Mouse (Mus musculus): ENCODE results near the gene Nlrp5.
"Not testable (repeated sequence)": the region's sequence is repeated elsewhere in the genome, so short reads cannot be mapped to it uniquely, and the experiment has no call there.

The Nlrp5 gene

DNA sequence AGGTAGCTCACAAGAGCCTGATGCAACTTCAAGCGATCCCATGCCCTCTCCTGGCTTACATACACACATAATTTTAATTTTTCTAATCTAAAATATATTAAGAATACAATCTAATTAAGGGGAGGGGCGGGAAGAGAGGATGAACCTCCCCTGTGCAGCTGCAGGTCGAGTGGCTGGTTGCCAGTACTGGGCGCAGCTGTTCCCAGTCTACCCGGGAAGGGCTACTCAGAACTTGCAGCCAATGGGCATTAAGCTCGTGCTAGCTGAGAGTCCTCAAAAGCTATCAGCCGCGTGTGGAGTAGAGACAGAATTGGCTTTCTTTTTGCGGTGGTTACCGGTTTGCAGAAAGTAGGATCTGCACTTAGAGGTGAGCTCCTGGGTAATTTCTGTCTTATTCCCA lies at the start of gene Nlrp5:
Gene Nlrp5, plus strand, starts transcription at position 301 of the 400 bp plus-strand sequence.
- no peak for DNase-seq

DNA sequence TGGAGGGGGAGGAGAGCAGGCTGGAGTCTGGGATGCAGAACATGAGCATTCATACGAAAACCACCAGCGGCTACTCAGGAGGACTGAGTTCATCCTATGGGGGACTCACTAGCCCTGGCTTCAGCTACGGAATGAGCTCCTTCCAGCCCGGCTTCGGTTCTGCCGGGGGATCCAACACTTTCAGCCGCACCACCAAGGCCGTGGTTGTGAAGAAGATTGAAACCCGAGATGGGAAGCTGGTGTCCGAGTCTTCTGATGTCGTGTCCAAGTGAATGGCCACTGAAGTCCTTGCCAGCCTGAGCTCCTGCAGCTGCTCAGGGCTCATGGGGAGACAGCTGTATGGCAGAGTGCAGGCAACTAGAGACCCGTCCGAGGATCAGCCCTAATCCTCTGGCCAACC lies 27.4 kb upstream of the Nlrp5 start:
- DNase-seq: not testable (repeated sequence)

DNA sequence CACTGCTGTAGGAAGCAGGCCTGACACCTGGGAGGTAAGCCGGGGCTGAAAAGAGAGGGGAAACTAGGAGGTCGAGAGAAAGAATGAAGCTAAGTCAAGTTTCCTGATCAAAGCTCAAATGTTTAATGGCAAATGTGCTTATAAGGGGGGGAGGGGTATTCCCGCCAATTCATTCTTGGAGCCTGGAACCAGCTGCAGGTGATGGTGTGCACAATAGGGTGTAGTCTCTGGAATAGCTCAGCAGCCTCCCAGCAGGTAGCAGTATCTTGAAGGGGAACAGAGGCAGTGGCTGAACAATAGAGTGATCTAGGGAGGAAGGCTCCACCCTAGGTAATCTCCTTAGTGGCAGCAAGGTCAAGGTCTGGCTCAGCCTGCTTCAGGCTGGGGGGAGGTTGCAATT lies 84.5 kb downstream of the Nlrp5 start:
- DNase-seq: not testable (repeated sequence)

DNA sequence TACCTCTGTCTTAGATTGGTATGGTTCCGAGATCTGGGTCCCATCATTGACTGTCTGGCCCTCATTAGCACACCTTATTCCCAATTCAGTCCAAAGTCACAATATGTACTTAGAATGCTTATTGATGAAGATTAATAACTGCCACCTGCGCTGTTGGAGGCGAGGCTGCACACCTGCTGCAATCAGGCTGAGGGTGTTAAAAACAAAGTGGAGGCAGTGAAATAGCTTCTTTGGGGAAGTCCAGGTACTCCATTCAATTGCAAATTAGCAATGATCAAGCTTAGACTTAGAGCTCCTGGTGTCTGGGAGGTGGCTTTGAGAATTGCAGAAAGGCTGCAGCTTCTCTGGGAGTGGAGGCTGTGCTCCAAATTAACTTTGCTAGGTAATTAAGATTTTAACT lies 85.1 kb downstream of the Nlrp5 start:
- DNase-seq: not testable (repeated sequence)

DNA sequence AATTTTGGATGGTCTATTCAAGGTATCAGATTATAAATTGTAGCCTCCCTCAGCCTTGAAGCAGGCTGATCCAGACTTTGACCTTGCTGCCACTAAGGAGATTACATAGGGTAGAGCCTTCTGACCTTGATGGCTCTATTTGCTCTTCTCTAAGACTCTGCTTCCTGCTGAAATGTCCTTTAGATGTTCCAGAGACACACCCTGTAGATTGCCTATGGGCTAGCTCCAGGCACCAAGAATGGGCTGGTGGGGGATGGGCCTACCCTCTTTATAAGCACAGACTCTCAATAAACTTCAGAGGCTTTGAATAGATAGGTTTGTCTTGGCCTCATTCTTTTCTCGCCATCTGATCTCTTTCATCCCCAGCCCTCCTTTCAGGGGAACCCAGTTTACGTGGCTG lies 87.2 kb downstream of the Nlrp5 start:
- not testable (repeated sequence) for DNase-seq
